Mouse (Mus musculus): ENCODE results near the gene Sec16b. TPM values are rescaled to one million over a fixed set of nuclear protein-coding genes. Genes with fewer than 3 reads are reported as not detected.
A peak's percentile ranks its signal among the peaks of the same experiment; 100 is the strongest.

Sec16b gene
- total and polyA plus RNA-seq, 3 experiments, result 13.9 to 19.6 (median 14.6) TPM

- dilution Hi-C loops (cut with MboI; ENCODE audit: extremely low pct_ligation_motif_present, extremely low pct_unique_long_range_greater_than_20kb, low sequenced_read_pairs), result no loop called here
- H3K4me2 ChIP-seq (ENCODE audit: insufficient read depth, low read depth, poor library complexity, severe bottlenecking), result no peak overlapping the region
- no peak overlapping the region for H3K4me3 ChIP-seq (replicated peaks in 1 of 3; ENCODE audit: low read depth in 2 of 3, low read length in 2 of 3, poor library complexity in 1 of 3)
- no peaks in the 10 kb centered on the region for H3K27me3 ChIP-seq (replicated peaks)
- H3K36me3 ChIP-seq (replicated peaks in 1 of 2; ENCODE audit: control insufficient read depth in 1 of 2, insufficient read depth in 1 of 2, low read length in 1 of 2), result peaks cover 7 to 87% of the 10 kb centered on the region in 2 experiments
- peaks cover 9 to 39% of the 10 kb centered on the region in 2 experiments for H3K4me1 ChIP-seq (ENCODE audit: control insufficient read depth in 1 of 2, insufficient read depth in 2 of 2)
- DNase-seq (ENCODE audit: extremely low read depth), result no peak
- TF ChIP-seq ZKSCAN1 (IDR thresholded peaks at IDR 0.05; ENCODE audit: borderline replicate concordance, low read depth, low read length) (no peak), ETS1 (conservative IDR thresholded peaks at IDR 0.05; ENCODE audit: low read depth, low read length) (no peak), BHLHE40 (IDR thresholded peaks at IDR 0.05; ENCODE audit: low read depth, low read length) (no peak), PAX5 (IDR thresholded peaks at IDR 0.05; ENCODE audit: low read length) (no peak)
- peaks cover 3% of the 10 kb centered on the region for H3K9me3 ChIP-seq (replicated peaks; ENCODE audit: low read length)
- H3K9ac ChIP-seq (ENCODE audit: insufficient read depth, low read depth), result no peak overlapping the region
- no peaks in the 10 kb centered on the region for H3K79me2 ChIP-seq (replicated peaks; ENCODE audit: control insufficient read depth, extremely low read depth, insufficient read depth, poor library complexity, severe bottlenecking)
- no peak overlapping the region for H3K27ac ChIP-seq (ENCODE audit: insufficient read depth, low read depth)
- in situ Hi-C loops (cut with MboI; ENCODE audit: low pct_ligation_motif_present, low pct_unique_long_range_greater_than_20kb, low sequenced_read_pairs), result loop anchor here (25.0 kb wide), 1 partner anchor 1106 kb away; no protein-coding TSS in a partner anchor
These were observed 49.9 kb downstream of the Sec16b start for GRCm38 (mm10) chr1:157556439-157556838.

- Histone ChIP-seq H3K4me2 (ENCODE audit: insufficient read depth, low read depth, poor library complexity, severe bottlenecking) (no peak overlapping the region), H3K9ac (ENCODE audit: insufficient read depth, low read depth) (no peak overlapping the region), H3K79me2 (replicated peaks; ENCODE audit: control insufficient read depth, extremely low read depth, insufficient read depth, poor library complexity, severe bottlenecking) (no peaks in the 10 kb centered on the region), H3K9me3 (replicated peaks; ENCODE audit: low read length) (no peaks in the 10 kb centered on the region), H3K4me1 (ENCODE audit: control insufficient read depth in 1 of 2, insufficient read depth in 2 of 2) (peaks cover 9 to 33% of the 10 kb centered on the region in 2 experiments), H3K27ac (ENCODE audit: insufficient read depth, low read depth) (no peak overlapping the region), H3K36me3 (replicated peaks in 1 of 2; ENCODE audit: control insufficient read depth in 1 of 2, insufficient read depth in 1 of 2, low read length in 1 of 2) (peaks cover 0 to 81% of the 10 kb centered on the region in 2 experiments), H3K4me3 (replicated peaks in 1 of 3; ENCODE audit: low read depth in 2 of 3, low read length in 2 of 3, poor library complexity in 1 of 3) (no peak overlapping the region), H3K27me3 (replicated peaks) (no peaks in the 10 kb centered on the region)
- TF ChIP-seq CTCF (conservative IDR thresholded peaks at IDR 0.05 in 1 of 2, IDR thresholded peaks at IDR 0.05 in 1 of 2; ENCODE audit: low read depth in 2 of 2, low read length in 2 of 2), result peak; percentile 9 to 26; a peak in 2 of 4 replicates
- TF ChIP-seq ELF1 (IDR thresholded peaks at IDR 0.05; ENCODE audit: low read depth, low read length), result no peak
- in situ Hi-C loops (cut with MboI; ENCODE audit: low pct_ligation_motif_present, low pct_unique_long_range_greater_than_20kb, low sequenced_read_pairs) (loop anchor here (25.0 kb wide), 1 partner anchor 1104 kb away; no protein-coding TSS in a partner anchor), dilution Hi-C loops (cut with MboI; ENCODE audit: extremely low pct_ligation_motif_present, extremely low pct_unique_long_range_greater_than_20kb, low sequenced_read_pairs) (no loop called here)
- DNase-seq (ENCODE audit: extremely low read depth), result no peak
These were observed 51.6 kb downstream of the Sec16b start for GRCm38 (mm10) chr1:157558145-157558544.

- in situ Hi-C loops (cut with MboI; ENCODE audit: low pct_ligation_motif_present, low pct_unique_long_range_greater_than_20kb, low sequenced_read_pairs), result loop anchor here (25.0 kb wide), 1 partner anchor 1102 kb away; no protein-coding TSS in a partner anchor
- Histone ChIP-seq H3K9ac (ENCODE audit: insufficient read depth, low read depth) (no peak overlapping the region), H3K4me1 (ENCODE audit: control insufficient read depth in 1 of 2, insufficient read depth in 2 of 2) (peaks cover 9 to 20% of the 10 kb centered on the region in 2 experiments), H3K9me3 (replicated peaks; ENCODE audit: low read length) (no peaks in the 10 kb centered on the region), H3K4me2 (ENCODE audit: insufficient read depth, low read depth, poor library complexity, severe bottlenecking) (no peak overlapping the region), H3K27me3 (replicated peaks) (no peaks in the 10 kb centered on the region), H3K79me2 (replicated peaks; ENCODE audit: control insufficient read depth, extremely low read depth, insufficient read depth, poor library complexity, severe bottlenecking) (no peaks in the 10 kb centered on the region), H3K4me3 (replicated peaks in 1 of 3; ENCODE audit: low read depth in 2 of 3, low read length in 2 of 3, poor library complexity in 1 of 3) (no peak overlapping the region), H3K36me3 (replicated peaks in 1 of 2; ENCODE audit: control insufficient read depth in 1 of 2, insufficient read depth in 1 of 2, low read length in 1 of 2) (peaks cover 10 to 76% of the 10 kb centered on the region in 2 experiments), H3K27ac (ENCODE audit: insufficient read depth, low read depth) (no peak overlapping the region)
- TF ChIP-seq ZKSCAN1 (IDR thresholded peaks at IDR 0.05; ENCODE audit: borderline replicate concordance, low read depth, low read length) (no peak), POLR2A (IDR thresholded peaks at IDR 0.05; ENCODE audit: low read depth, low read length) (no peak), HCFC1 (IDR thresholded peaks at IDR 0.05; ENCODE audit: low read depth, low read length) (no peak), CTCF (conservative IDR thresholded peaks at IDR 0.05 in 1 of 2, IDR thresholded peaks at IDR 0.05 in 1 of 2; ENCODE audit: low read depth in 2 of 2, low read length in 2 of 2) (no peak), EP300 (IDR thresholded peaks at IDR 0.05; ENCODE audit: low read length) (no peak), NELFE (IDR thresholded peaks at IDR 0.05; ENCODE audit: low read depth, low read length) (no peak), PAX5 (IDR thresholded peaks at IDR 0.05; ENCODE audit: low read length) (no peak), IRF4 (IDR thresholded peaks at IDR 0.05; ENCODE audit: low read depth, low read length) (no peak), BHLHE40 (IDR thresholded peaks at IDR 0.05; ENCODE audit: low read depth, low read length) (no peak), ETS1 (conservative IDR thresholded peaks at IDR 0.05; ENCODE audit: low read depth, low read length) (no peak), POLR2AphosphoS2 (IDR thresholded peaks at IDR 0.05; ENCODE audit: low read depth, low read length) (no peak), TCF12 (IDR thresholded peaks at IDR 0.05; ENCODE audit: low read depth, low read length) (no peak)
- dilution Hi-C loops (cut with MboI; ENCODE audit: extremely low pct_ligation_motif_present, extremely low pct_unique_long_range_greater_than_20kb, low sequenced_read_pairs), result no loop called here
- no peak for DNase-seq (ENCODE audit: extremely low read depth)
These were observed 53.5 kb downstream of the Sec16b start for GRCm38 (mm10) chr1:157559986-157560385.
